Mouse (Mus musculus) heart, postnatal 4 days (tissue): ENCODE data around the gene Adarb2. TPM values are rescaled to one million over a fixed set of nuclear protein-coding genes. Genes with fewer than 3 reads are reported as not detected.

ENCODE experiments used
- DNase-seq: peaks from one replicate; pipeline ENCODE4 v3.0.0; 2021
- total RNA-seq, 2 experiments: library from RNA; stranded (reverse); gene quantifications; 2 replicates each; pipeline ENCODE4 v1.2.3; 2021

The Adarb2 gene
- total RNA-seq, 2 experiments from 2014 or later = 0.11 to 0.14 TPM

DNA sequence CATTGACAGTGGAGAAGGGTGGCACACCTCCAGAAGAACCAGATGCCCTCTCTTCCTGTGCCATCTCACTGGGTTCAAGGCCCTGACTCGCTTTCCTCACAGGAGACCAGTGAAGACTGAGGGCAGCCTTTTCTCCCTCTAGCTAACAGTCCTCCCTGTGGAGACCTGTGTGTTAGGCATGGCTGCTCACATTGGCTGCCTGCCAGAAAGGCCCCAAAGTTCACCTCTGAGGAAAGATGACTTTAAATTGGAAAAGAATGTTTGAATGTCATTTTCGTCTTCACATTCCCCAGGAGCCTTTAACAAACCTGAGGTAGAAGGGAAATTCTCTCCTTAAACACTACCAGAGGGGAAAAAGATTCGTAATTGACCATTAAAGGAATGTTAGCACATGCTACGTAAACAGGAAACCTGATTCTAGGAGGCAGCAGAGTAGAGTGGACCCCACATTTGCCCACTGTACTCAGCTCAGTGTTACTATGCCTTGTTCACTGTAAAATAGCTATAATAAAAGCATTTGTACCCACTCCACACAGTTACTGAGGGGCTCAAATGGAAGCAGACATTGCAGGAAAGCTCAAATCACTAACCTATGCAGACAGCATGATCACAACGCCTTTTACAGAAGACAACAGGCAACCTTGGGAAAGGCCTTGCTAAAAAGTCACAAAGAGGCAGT is 285.2 kb downstream of the Adarb2 start:
- no peak for DNase-seq

DNA sequence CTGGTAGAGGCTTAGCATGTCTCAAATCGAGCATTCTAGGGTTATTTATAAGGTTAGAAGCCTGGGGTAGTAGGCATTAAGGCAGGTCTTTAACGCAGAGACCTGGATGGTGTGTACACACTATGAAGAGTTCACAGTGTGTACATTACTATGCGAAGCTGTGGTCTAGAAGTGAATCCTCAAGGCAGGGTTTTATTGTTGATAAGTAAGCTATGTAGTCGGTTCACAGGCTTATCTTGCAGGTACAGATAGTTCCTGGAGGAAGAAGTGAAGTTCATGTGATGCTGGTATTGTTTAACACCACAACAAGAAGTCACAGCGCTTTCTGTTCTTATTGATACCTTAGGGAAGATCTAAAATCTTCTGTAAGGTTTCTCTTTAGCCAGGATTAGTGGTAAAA is 290.7 kb downstream of the Adarb2 start:
- DNase-seq = no peak

DNA sequence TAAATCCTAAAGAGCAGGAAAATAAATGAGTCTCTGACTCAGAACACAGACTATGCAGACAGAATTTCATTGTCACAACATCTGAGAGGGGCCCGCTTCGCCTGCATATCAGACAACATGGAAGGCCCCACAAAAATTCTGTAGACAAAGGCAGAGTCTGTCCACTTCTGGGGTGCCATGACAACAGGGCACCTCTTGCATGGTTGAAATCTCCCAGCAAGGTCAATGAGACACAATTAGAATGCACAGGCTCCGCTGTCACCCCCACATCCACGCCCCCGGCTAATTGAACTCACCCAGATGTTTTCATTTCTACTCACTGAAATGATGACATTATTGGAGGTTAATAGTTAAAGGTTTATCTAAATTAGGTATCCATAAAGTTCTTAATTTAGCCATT is 296.9 kb downstream of the Adarb2 start:
- DNase-seq = no peak

DNA sequence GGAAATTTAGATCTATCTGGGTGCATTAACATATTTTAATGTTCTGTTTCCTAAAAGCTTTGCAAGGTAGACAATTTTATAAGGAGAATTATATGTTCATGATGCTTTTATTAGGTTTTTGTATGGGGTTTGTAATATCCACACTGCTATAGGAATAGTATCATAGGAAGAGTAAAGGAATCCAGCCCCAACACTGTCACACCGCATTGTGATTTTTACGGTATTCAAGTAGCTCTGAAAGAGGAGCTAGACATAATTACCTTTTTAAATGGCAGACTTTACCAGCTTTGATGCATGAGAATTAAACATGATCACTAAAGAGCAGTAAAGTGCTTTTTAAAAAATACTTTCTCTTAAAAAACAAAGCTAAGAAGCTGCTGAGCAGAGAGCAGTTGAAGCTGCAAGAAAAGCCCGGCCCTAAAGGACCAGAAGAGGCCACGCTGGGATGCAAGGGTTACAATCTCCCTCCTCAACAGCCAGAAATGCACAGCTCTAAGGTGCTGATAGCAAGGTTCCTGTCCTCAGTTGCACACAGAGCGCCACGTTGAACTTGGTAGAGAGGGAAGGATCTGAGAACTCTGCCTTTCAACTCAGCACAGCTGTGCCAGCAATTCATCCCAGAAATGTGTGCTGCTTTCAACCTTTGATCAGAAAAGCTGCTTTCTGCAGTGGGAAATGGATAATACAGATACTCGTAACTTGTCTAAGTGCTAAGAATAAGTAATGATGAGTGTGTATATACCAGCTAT is 308.6 kb downstream of the Adarb2 start:
- no peak for DNase-seq

DNA sequence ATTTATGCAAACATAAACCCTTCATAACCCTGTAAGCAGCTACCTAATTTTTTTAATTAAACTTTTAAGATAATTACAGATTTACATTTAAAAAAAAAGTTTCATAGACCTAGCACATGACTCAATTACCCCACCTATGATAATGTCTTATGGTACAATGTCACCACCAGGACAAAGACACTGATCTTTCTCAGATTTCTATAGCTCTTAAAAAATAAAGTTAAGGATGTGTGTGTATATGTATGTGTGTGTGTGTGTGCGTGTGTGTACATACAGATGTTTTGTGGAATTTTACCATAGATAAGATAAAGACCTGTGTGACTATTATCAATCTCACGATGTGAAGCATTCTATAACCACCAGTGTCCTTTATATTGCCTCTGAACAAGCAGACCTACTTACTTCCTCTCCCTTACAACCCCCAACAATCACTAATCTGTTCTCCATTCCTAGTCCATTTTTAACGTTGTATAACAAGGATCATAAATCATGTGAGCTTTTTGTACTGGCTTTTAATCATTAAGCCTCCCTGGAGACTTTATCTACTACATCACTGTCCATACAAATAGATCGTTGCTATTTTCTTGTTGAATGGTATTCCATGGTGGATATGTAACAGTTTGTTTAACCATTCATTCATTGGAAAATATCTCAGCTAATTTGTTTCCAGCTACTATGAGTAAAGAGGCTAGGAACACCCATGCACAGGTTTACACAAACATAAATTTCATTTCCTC is 313.5 kb downstream of the Adarb2 start:
- no peak for DNase-seq

DNA sequence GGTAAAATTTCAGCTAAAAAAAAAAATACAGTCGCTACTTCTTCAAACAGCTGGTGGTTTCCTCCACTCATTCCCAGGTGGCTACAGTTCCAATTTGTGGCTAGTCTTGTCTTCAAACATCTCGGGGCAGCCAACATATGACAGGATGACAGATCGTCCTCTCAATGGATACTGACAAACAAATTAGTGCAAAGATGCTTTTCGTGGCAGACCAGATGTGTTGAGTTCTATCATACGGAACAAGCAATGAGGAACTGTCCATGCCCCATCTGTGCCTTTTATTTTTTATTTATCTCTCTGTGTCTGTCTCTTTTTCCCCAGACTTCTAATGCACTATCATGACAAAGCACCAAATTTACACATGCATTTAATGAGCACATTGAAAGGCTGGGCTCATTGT is 316.5 kb downstream of the Adarb2 start:
- no peak for DNase-seq

DNA sequence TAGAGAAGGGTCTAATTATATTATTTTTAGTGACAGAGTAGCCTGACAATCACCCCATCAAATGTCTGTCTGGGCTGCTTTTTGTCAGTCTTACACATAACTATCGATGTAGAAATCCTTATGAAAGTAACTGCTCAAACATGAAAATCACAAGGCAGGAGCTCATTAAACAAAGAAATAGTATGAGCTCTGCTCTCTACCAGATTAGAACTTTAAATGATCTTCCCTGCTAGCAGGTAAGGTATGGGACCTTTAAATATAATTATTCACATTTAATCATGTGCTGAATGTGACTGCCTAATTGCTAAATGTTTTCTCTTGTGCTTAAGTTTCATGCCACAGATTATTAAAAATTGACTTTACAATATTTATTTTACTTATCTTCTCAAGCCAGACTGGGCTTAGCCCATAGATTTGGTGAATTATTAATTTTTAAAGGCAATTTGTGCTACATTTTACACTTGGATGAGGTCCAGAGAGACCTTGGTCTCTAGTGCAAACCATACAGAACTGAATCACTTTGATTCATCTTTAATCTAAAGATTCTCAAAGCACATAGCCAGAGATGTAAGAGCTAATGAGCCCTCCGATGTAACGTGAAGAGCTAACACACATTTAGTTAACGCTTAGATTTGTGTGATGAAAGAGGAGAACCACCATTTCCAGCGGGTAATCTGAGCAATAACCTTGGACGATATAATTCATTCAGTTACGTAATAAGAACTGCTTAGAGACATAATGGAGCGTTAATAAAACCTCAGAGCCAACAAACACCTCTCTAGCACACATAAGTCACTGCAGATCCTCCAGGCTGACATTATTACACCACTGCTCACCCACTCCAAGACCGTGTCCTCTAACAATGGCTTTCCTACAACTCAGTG is 323.3 kb downstream of the Adarb2 start:
- no peak for DNase-seq

DNA sequence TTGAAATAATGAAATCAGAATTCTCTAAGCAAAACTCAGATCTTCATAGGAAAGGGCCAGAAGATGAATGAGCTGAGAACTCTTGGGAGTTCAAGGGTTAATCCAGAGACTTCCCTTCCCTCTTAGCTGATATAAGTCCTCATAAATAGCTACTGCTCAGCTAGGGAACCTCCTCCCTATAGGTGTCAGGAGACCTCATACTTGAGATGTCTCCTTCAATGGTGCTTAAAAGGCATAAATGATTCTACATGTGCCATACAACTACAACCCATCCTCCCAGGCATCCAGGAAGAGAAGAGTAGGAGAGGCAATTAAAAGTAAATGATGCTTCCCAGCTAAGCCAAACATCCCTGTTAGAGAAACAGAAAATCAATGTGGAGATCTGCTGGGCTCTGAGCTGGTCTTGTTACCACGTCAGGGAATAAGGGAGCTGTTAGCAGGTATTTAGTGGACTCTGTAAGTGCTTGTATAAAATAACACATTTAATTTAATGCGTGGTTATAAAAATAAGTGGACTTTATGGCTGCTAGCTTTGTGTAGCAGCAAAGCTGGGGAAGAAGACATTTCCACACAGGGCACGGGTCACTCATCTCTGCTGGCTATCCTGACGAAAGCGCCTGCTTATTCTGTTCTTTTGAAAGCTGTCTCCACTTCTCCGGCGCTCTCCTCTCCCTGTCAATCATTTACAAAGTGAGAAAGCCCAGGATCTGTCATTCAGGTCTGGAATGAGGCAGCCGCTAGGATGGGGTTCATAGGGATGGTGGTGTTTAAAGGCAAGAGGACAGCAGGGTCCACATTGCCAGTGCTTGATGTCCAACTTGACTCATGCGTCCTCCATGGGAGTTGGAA is 331.8 kb downstream of the Adarb2 start:
- no peak for DNase-seq

DNA sequence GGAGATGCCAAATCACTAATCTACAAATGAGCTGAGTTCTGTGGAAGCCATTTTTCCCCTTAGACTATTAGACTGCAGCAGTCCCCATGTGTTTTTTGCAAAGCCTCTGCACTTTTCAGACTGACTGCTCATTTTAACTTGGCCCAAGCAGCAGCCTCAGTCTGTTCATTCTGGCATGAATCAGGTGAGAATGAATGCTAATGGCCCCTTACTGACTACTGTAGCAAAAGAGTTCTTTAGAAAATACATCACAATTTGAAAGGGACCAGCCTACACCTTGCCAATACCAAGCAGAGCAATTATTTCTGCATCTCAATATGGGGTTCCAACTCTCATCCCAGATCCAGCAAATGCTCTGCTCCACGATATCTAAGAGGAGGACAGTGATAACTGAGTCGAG is 335.8 kb downstream of the Adarb2 start:
- DNase-seq = no peak

DNA sequence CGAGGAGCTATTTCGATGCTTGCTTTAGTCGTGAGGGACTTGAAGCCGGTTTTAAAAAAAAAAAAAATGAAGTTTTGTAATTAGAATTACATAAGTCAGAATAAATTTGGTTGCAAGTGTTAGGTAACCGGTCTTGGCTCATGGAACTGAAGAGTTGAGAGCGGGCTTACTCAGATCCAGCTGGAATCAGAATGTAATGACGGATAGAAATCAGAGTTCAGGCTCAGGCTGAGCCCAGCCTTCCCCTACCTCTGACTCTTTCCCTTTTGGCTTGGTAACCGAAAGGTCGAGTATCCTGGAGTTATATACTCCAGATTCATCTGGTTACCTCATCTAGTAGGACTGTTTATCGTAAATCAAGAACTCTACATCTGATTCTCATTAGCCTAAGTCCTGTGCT is 336.2 kb downstream of the Adarb2 start:
- no peak for DNase-seq

DNA sequence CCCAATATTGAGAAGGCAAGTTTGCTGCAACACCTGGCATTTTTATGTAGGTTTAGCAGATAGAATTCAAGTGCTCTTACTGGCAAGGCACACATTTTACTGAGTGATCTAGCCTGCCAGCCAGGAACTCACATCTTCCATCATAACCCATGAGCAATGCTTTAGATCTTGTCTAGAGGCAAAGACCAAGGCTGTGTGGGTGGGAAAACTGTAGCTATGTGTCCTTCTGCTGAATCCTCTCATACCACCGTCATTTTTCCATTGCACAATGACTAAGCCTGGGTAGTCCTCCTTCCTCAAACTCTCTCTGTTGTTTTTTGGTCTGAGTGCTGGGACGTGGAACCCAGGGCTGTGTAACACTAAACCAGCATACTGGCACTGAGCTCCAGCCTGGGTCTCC is 340.0 kb downstream of the Adarb2 start:
- DNase-seq = no peak

DNA sequence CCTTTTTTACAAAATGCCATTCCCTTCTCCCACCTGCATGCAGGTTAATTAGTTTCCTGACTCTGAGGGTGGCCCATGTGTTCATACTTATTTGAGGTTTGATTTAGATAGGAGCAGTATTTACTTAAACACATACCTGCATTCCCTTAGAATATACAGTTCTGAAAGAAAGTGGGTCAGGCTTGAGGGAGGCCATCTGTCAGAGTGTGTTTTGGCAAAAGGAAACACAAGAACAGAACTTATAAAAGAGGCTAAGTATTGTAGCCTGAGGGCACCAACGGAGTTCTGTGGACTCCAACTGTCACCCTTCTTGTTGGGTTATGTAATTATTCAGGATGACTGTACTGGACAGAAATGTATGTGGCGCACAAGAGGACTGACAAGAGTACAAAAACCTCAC is 349.6 kb downstream of the Adarb2 start:
- DNase-seq = no peak

DNA sequence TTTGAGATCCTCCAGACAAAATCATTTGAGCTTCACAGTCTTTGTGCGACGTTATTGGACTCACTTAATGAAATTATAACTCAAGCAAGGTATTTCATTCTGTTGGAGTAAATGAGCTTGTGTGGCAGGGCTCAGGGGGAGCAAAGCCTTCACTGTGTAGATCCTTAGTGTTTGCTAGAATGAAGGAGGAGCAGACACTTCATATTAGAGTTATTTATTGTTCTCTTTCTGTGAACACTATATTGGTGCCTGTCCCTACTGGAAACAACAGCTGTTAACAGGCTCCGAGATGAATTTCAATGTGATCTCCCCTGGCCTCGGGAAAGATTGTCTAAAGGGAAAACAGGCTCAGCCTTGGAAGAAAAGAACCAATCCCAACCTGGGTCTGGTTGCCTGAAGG is 355.1 kb downstream of the Adarb2 start:
- no peak for DNase-seq

DNA sequence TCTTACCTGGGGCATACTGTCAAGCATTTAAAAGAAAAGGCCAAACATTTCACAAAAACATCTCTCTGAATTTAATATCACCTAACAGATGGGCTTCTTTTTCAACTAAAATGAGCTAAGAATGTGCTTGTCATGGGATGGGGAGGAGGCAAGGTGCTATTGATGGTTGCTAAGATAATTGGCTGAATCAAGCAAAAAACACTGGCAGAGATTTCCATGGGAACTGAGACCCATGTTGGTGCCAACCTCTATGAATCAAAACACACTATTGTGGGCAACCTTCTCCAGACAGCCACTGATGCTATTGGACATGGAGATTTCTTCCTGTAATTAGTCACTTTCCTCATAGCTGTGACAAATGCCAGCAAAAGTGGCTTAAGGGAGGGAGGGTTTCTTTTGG is 357.8 kb downstream of the Adarb2 start:
- DNase-seq = no peak

DNA sequence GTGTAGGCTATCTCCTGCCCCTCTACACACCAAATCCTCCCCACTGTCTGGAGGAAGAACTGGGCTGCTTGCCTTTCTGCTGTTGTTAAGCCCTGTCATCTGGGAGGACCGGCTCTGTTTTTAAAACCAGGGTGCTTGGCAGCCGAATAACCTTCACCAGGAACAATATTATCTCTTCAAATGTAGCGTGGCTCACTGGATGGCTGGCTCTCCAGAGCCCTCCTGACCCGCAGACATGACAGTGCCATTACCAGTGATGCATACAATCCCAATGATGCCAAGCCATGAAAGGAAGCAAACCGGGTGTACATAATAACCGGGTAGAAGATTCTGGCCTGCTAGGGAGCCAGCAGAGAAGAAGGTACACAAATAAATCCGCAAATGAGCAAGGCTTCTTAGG is 360.5 kb downstream of the Adarb2 start:
- no peak for DNase-seq

DNA sequence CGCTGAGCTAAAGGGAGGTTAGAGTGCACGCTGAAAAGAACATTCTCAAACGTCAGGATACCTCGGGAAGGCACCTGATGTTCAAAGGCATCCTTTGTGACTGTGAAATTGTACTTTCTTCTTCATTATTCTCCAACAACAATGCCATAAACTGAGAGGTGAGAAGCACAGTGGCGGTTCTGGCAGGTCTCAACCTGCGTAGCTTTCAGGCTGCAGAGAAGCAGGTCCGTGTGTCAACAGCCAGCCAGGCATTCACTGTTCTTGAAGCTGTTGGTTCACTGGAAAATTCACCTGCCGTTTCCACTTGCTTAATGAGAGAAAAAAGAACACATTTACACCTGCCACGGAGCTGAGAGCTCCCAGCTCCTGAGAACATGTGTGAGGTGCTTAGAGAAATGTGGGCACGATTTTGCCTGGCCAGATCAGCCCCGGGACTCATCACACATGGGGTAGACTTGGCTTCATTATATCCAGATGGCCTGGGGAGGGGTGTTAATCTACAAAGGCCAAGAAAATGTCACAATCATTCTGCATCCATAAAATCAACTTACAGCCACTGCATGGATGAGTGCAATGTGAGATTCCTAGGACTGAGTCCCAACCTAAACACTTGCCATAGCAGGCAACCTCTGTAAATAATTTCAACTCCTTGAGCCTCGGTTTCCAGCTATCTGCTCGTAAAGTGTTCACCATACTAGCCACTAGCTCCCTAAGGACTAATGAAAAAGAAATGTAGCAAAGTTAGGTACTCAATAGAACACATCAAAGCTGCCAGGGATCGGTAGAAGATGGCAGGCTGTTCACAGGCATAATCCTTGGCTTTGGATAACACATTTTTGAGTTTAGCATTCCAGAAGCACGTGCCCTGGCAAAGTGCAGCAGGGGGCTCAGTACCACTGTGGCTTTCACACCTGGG is 364.7 kb downstream of the Adarb2 start:
- DNase-seq = no peak

DNA sequence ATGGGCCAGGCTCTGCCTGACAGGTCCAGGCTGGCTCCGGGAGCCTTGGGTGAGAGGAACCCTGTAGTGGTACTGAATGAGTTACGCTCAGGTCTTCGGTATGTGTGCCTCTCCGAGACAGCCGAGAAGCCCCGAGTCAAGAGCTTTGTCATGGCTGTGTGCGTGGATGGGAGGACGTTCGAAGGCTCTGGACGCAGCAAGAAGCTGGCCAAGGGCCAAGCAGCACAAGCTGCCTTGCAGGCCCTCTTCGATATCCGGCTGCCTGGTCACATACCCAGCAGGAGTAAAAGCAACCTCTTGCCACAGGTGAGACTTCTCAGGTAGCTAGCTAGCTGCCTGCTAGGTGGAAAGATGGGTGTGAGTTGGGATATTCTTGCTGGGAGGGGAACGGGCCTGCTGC is 367.6 kb downstream of the Adarb2 start:
- DNase-seq = no peak

DNA sequence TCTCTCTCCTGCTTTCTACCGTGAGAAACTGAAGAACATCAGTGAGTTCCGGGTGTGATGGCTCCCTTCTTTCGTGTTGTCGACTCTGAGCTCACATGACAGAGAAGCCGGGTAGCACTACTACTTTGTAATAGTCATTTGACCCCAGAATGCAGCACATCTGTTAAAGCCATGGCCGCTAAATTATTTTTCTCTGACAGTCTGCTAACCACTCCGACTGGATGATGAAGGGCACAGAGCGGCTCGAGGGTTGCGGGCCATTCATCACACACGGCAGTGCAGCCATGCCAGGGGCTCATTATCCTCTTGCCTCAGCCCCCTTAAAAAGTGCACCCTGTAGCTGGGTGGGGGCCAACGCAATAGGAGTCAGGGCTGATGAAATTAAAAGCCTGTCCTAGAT is 371.2 kb downstream of the Adarb2 start:
- DNase-seq = no peak

DNA sequence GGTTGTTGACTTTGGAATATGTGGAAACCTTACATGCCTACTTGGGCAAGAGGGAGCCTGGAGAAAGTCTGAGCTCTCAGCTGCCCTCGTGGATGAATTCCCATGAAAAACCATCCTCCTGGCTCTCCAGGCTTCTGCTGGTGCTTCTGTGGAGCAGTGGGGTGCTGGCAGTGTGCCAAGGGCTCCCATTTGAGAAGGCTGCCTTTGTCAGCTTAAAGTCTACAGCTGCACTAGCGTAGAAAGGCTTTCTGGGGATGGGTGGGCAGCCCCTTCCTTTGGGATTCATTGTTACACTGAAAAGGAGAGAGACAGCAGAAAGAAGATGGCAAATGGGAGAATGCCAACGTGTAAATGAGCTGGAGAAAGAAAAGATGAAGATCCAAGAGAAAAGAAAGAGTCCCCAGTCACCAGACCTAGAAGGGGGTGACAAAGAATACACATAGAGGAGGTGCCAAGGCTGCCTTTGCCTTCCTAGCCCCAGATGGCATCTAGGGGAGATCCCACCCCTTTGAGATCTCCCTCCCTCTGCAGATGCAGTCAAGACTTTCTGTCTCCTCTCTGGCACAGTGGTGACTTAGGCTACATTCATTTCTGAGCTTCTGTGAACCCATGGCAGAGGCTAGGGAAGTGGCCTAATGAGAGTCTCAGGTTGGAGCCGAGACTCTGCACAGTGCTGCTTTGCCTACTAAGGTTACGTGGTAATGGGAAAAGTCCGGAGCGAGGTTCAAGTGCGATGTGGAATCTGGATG is 381.8 kb downstream of the Adarb2 start:
- DNase-seq = no peak

DNA sequence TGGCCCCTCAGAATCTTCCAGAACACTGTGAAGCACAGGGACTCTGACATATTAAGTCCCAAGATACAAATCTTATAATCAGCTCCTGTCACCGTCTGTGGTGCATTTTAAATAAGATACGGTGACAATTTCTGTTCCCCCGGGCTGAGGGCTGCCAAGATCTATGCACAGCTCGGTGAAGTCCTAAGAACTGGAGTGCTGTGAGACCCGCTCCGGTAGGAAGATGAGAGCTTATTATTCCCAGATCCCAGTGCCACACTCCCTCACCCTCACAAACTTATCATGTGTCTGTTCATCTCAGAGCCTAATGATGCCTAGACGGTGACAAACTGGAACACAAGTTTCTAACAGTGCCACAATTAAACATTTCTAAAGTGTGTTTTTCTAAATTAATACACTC is 384.8 kb downstream of the Adarb2 start:
- no peak for DNase-seq
